Comparison of ENCODE assay signal across 12 mouse cellular contexts in genomic region chr16:28491711-28492110, GRCm38 (mm10).
A peak's percentile ranks its signal among the peaks of the same experiment; 100 is the strongest.
DNase-seq lines count a peak whose midpoint lies in the region; ATAC-seq and TF ChIP-seq lines count a peak whose summit lies in the region.
"Had no signal": no experiment of that assay in that cellular context is flagged by ENCODE, and none has a peak within 500 bp of the region (broad histone marks: within the 10 kb centered on the region; RNA-seq: fewer than 3 reads in every experiment).

No protein-coding gene starts in this region.

- no peaks in the 10 kb centered on the region for H3K4me1 ChIP-seq in hindbrain, postnatal 0 days (ENCODE audit: insufficient read depth, low read length)
- no peaks in the 10 kb centered on the region for H3K4me1 ChIP-seq in hindbrain, embryonic 12.5 days
- H3K4me1 ChIP-seq: limb, embryonic 10.5 days had no signal

- peak overlapping the region; percentile 37 for H3K4me2 ChIP-seq in hindbrain, postnatal 0 days (ENCODE audit: low read depth, low read length)
- no peak overlapping the region for H3K4me2 ChIP-seq in hindbrain, embryonic 12.5 days (replicated peaks)

- peak; percentile 19 for DNase-seq in adrenal gland, postnatal 14 days
- no peak for DNase-seq in adrenal gland, postnatal 25 days
- peak; percentile 55 for DNase-seq in hindbrain, postnatal 0 days (ENCODE audit: low spot score)
- peak; percentile 95 for DNase-seq in Muller cell, postnatal 12 days (ENCODE audit: inconsistent ontology term)
- peak; percentile 13 for DNase-seq in lung, postnatal 14 days
- no peak for DNase-seq in natural killer cell, adult 2 months (ENCODE audit: low spot score in 2 of 2)
- DNase-seq in MN1 (ENCODE audit: low spot score): no peak
- DNase-seq: heart, adult 11 months; thymus, postnatal 36 days had no signal

- H3K4me3 ChIP-seq in hindbrain, postnatal 0 days (ENCODE audit: low read length): no peak overlapping the region
- H3K4me3 ChIP-seq in hindbrain, embryonic 12.5 days: no peak overlapping the region
- H3K4me3 ChIP-seq: limb, embryonic 10.5 days had no signal

- H3K9ac ChIP-seq in hindbrain, postnatal 0 days (replicated peaks; ENCODE audit: low read length): 0 out of 2 replicates have a peak overlapping the region, but pooled peaks have one; percentile 24
- H3K9ac ChIP-seq in hindbrain, embryonic 12.5 days: no peak overlapping the region

- ATAC-seq in hindbrain, postnatal 0 days: peak; percentile 49
- no peak for ATAC-seq in hindbrain, embryonic 12.5 days (ENCODE audit: low FRiP score)

- no peaks in the 10 kb centered on the region for H3K9me3 ChIP-seq in hindbrain, postnatal 0 days (ENCODE audit: low read length)
- no peaks in the 10 kb centered on the region for H3K9me3 ChIP-seq in hindbrain, embryonic 12.5 days (replicated peaks)
- H3K9me3 ChIP-seq: limb, embryonic 10.5 days had no signal

- H3K27ac ChIP-seq in hindbrain, postnatal 0 days: no peak overlapping the region
- no peak overlapping the region for H3K27ac ChIP-seq in hindbrain, embryonic 12.5 days
- H3K27ac ChIP-seq: kidney, postnatal 0 days; limb, embryonic 10.5 days had no signal

- H3K36me3 ChIP-seq in hindbrain, postnatal 0 days (ENCODE audit: insufficient read depth, low read length): no peaks in the 10 kb centered on the region
- no peaks in the 10 kb centered on the region for H3K36me3 ChIP-seq in hindbrain, embryonic 12.5 days
- H3K36me3 ChIP-seq: limb, embryonic 10.5 days had no signal

- WGBS in hindbrain, postnatal 0 days: 10% methylated on average over 6 of the region's 6 CpGs
- 29% methylated on average over 6 of the region's 6 CpGs for WGBS in hindbrain, embryonic 12.5 days

- H3K27me3 ChIP-seq in hindbrain, postnatal 0 days (ENCODE audit: insufficient read depth, low read length): no peaks in the 10 kb centered on the region
- H3K27me3 ChIP-seq in hindbrain, embryonic 12.5 days: peaks cover 4% of the 10 kb centered on the region; the same call in 1 of the 2 replicates

- TF ChIP-seq CTCF in hindbrain, postnatal 0 days (IDR thresholded peaks at IDR 0.05; ENCODE audit: low read depth): no peak

Comparison
In these comparisons a context has a peak if more than half of its experiments do, and no peak if none do; other contexts are left out.
1. DNase-seq: peak in adrenal gland, postnatal 14 days (single experiment), hindbrain, postnatal 0 days (single experiment), Muller cell, postnatal 12 days (single experiment) and lung, postnatal 14 days (single experiment); none in adrenal gland, postnatal 25 days (single experiment), natural killer cell, adult 2 months (0 of 2) and MN1 (single experiment).